Mouse (Mus musculus): ENCODE measurements around the gene Il12b. TPM values are rescaled to one million over a fixed set of nuclear protein-coding genes. Genes with fewer than 3 reads are reported as not detected.

The Il12b gene
- polyA plus RNA-seq, 1 experiment from 2014 or later, result 0.21 TPM

DNA sequence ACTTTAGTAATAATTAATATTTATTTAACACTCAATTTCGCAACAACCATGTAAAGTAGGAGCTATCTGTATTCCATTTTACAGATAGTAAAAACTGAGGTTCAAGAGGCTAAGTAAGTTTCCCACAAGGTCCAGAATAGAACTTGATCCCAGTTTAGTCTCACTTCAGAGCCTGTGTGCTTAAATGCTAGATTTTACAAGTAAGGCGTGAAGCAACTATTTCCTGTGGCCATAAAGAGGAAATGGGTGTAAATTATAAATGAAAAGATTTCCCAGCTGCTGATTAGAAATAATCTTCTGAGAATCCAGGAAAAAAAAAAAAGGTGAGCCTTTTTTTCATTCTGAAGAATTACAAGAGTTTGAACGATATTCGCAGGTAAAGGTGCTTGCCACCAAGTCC, 5.2 kb downstream of the Il12b start:
- Histone ChIP-seq H3K27ac (replicated peaks; ENCODE audit: low read depth, low read length) (no peak overlapping the region), H3K4me3 (ENCODE audit: low read depth, low read length) (no peak overlapping the region), H3K4me1 (ENCODE audit: control insufficient read depth, insufficient read depth, low read length) (no peaks in the 10 kb centered on the region), H3K9me3 (ENCODE audit: control insufficient read depth, low read length) (no peaks in the 10 kb centered on the region), H3K9ac (ENCODE audit: low read depth, low read length) (no peak overlapping the region), H3K27me3 (replicated peaks; ENCODE audit: control insufficient read depth, insufficient read depth, low read length) (no peaks in the 10 kb centered on the region), H3K4me2 (ENCODE audit: low read depth, low read length) (no peak overlapping the region), H3K36me3 (ENCODE audit: control insufficient read depth, insufficient read depth, low read length) (no peaks in the 10 kb centered on the region)
- DNase-seq (ENCODE audit: low spot score) (no peak), ATAC-seq (ENCODE audit: low read depth) (no peak)
- WGBS, result 89% methylated on average over 4 of the region's 4 CpGs

DNA sequence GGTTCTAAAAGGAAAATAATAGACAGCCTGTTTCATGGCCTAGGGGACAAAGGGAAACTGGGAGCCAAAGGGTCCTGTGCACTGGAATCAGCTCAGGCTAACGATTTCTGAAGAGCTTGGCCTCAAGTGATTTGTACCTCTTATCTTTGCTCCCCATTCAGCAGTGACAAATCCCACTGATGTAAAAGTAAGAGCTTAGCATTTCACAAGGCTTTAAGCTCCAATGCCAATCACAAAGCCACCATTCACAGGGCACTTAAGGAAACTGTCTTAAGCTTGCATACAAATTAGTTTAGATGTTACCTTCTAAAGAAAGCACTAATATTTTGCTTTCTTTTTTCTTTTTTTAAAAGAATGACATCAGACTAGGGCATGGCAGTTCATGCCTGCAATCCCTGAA, 6.1 kb downstream of the Il12b start:
- Histone ChIP-seq H3K27me3 (replicated peaks; ENCODE audit: control insufficient read depth, insufficient read depth, low read length) (no peaks in the 10 kb centered on the region), H3K9ac (ENCODE audit: low read depth, low read length) (no peak overlapping the region), H3K9me3 (ENCODE audit: control insufficient read depth, low read length) (no peaks in the 10 kb centered on the region), H3K27ac (replicated peaks; ENCODE audit: low read depth, low read length) (no peak overlapping the region), H3K4me3 (ENCODE audit: low read depth, low read length) (no peak overlapping the region), H3K4me2 (ENCODE audit: low read depth, low read length) (no peak overlapping the region), H3K4me1 (ENCODE audit: control insufficient read depth, insufficient read depth, low read length) (no peaks in the 10 kb centered on the region), H3K36me3 (ENCODE audit: control insufficient read depth, insufficient read depth, low read length) (no peaks in the 10 kb centered on the region)
- DNase-seq (ENCODE audit: low spot score) (no peak), ATAC-seq (ENCODE audit: low read depth) (no peak)
- 8% methylated on average over 1 of the region's 1 CpGs for WGBS

DNA sequence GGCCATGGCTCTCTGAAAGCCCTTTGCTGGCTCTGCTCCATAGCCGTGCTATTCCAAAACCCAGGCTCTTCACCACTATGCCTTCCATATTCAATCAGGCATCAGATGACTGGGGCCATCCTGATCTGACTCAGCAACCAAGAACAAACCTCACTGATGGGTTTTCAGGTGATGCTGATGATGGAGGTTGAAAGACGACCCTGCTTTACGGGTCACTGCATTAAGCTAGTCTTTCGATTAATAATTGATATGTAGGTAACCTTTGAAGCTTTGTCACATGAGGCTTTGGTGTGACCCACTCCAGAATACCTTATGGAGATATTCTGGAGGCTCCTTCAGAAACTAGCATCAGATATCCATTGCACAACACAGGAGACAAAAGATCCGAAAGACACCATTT, 6.6 kb downstream of the Il12b start:
- Histone ChIP-seq H3K27ac (replicated peaks; ENCODE audit: low read depth, low read length) (no peak overlapping the region), H3K4me1 (ENCODE audit: control insufficient read depth, insufficient read depth, low read length) (no peaks in the 10 kb centered on the region), H3K9ac (ENCODE audit: low read depth, low read length) (no peak overlapping the region), H3K27me3 (replicated peaks; ENCODE audit: control insufficient read depth, insufficient read depth, low read length) (no peaks in the 10 kb centered on the region), H3K36me3 (ENCODE audit: control insufficient read depth, insufficient read depth, low read length) (no peaks in the 10 kb centered on the region), H3K4me3 (ENCODE audit: low read depth, low read length) (no peak overlapping the region), H3K9me3 (ENCODE audit: control insufficient read depth, low read length) (no peaks in the 10 kb centered on the region), H3K4me2 (ENCODE audit: low read depth, low read length) (no peak overlapping the region)
- no peak for ATAC-seq (ENCODE audit: low read depth)
- WGBS, result 68% methylated on average over 5 of the region's 5 CpGs
- no peak for DNase-seq (ENCODE audit: low spot score)

DNA sequence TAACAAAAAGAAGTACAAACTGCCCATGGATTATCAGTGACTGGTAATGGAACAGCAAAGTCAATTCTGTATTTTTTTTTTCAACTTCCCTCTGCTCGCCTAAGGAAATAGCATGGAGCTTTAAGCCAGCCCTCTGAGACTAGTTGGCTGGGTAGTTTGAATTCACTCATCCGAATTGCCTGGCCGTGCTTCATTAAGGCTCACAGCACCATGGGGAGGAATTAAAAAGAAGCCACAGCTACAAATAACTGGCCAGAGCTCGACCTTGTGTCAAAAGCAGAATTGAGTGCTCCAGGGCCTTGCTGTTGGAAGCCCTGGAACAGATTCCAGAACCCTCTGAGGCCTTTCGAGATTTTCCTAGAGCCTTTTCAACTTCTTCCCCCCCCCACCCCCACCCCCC, 8.8 kb downstream of the Il12b start:
- 36% methylated on average over 5 of the region's 5 CpGs for WGBS
- DNase-seq (ENCODE audit: low spot score) (no peak), ATAC-seq (ENCODE audit: low read depth) (no peak)
- Histone ChIP-seq H3K27me3 (replicated peaks; ENCODE audit: control insufficient read depth, insufficient read depth, low read length) (no peaks in the 10 kb centered on the region), H3K4me3 (ENCODE audit: low read depth, low read length) (no peak overlapping the region), H3K4me1 (ENCODE audit: control insufficient read depth, insufficient read depth, low read length) (no peaks in the 10 kb centered on the region), H3K27ac (replicated peaks; ENCODE audit: low read depth, low read length) (no peak overlapping the region), H3K9ac (ENCODE audit: low read depth, low read length) (no peak overlapping the region), H3K4me2 (ENCODE audit: low read depth, low read length) (no peak overlapping the region), H3K36me3 (ENCODE audit: control insufficient read depth, insufficient read depth, low read length) (no peaks in the 10 kb centered on the region), H3K9me3 (ENCODE audit: control insufficient read depth, low read length) (no peaks in the 10 kb centered on the region)

DNA sequence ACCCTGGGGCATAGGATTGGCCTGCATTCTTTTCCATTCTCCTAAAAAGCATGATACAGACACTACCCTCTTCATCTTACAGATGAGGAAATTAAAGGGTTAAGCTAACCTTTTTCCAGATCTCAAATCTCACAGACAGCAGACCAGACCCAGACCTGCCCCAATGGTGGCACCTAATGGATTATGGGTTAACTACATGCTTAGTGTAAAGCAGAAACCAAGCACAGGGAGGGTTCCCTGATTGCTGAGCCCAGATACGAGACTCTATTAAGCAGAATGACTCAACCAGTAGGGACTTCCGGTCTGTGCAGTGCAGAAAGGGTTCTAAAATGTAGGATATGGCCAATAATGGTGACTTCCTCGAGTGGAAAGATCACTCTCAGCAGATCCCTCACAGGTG, 10.6 kb downstream of the Il12b start:
- DNase-seq (ENCODE audit: low spot score) (no peak), ATAC-seq (ENCODE audit: low read depth) (no peak)
- H3K9ac ChIP-seq (ENCODE audit: low read depth, low read length), result no peak overlapping the region
- no peak overlapping the region for H3K4me3 ChIP-seq (ENCODE audit: low read depth, low read length)
- no peaks in the 10 kb centered on the region for H3K27me3 ChIP-seq (replicated peaks; ENCODE audit: control insufficient read depth, insufficient read depth, low read length)
- H3K4me1 ChIP-seq (ENCODE audit: control insufficient read depth, insufficient read depth, low read length), result no peaks in the 10 kb centered on the region
- no peak overlapping the region for H3K27ac ChIP-seq (replicated peaks; ENCODE audit: low read depth, low read length)
- no peak overlapping the region for H3K4me2 ChIP-seq (ENCODE audit: low read depth, low read length)
- no peaks in the 10 kb centered on the region for H3K36me3 ChIP-seq (ENCODE audit: control insufficient read depth, insufficient read depth, low read length)
- no peaks in the 10 kb centered on the region for H3K9me3 ChIP-seq (ENCODE audit: control insufficient read depth, low read length)
- WGBS, result 63% methylated on average over 3 of the region's 3 CpGs

DNA sequence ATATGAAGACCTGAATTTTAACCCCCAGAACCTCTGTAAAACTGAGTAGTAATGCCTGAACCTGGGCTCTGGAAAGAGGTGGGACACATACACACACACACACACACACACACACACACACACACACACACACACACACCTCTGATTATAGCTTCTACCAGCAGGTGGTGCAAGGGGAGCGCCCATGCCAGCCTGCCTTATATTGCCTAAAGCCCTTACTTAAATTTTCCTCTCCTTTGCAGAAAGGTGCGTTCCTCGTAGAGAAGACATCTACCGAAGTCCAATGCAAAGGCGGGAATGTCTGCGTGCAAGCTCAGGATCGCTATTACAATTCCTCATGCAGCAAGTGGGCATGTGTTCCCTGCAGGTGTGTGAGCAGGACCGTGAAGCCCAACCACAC, 12.4 kb downstream of the Il12b start:
- 84% methylated on average over 8 of the region's 8 CpGs for WGBS
- H3K4me3 ChIP-seq (ENCODE audit: low read depth, low read length), result no peak overlapping the region
- no peak overlapping the region for H3K4me2 ChIP-seq (ENCODE audit: low read depth, low read length)
- no peak overlapping the region for H3K9ac ChIP-seq (ENCODE audit: low read depth, low read length)
- no peaks in the 10 kb centered on the region for H3K4me1 ChIP-seq (ENCODE audit: control insufficient read depth, insufficient read depth, low read length)
- no peaks in the 10 kb centered on the region for H3K36me3 ChIP-seq (ENCODE audit: control insufficient read depth, insufficient read depth, low read length)
- H3K27ac ChIP-seq (replicated peaks; ENCODE audit: low read depth, low read length), result no peak overlapping the region
- no peaks in the 10 kb centered on the region for H3K27me3 ChIP-seq (replicated peaks; ENCODE audit: control insufficient read depth, insufficient read depth, low read length)
- DNase-seq (ENCODE audit: low spot score) (no peak), ATAC-seq (ENCODE audit: low read depth) (no peak)
- H3K9me3 ChIP-seq (ENCODE audit: control insufficient read depth, low read length), result no peaks in the 10 kb centered on the region

DNA sequence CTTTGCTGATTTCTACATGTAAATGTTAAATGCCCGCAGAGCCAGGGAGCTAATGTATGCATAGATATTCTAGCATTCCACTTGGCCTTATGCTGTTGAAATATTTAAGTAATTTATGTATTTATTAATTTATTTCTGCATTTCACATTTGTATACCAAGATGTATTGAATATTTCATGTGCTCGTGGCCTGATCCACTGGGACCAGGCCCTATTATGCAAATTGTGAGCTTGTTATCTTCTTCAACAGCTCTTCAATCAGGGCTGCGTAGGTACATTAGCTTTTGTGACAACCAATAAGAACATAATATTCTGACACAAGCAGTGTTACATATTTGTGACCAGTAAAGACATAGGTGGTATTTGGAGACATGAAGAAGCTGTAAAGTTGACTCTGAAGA, 13.5 kb downstream of the Il12b start:
- H3K9ac ChIP-seq (ENCODE audit: low read depth, low read length), result no peak overlapping the region
- no peaks in the 10 kb centered on the region for H3K36me3 ChIP-seq (ENCODE audit: control insufficient read depth, insufficient read depth, low read length)
- no peaks in the 10 kb centered on the region for H3K27me3 ChIP-seq (replicated peaks; ENCODE audit: control insufficient read depth, insufficient read depth, low read length)
- H3K27ac ChIP-seq (replicated peaks; ENCODE audit: low read depth, low read length), result no peak overlapping the region
- H3K4me3 ChIP-seq (ENCODE audit: low read depth, low read length), result no peak overlapping the region
- 82% methylated on average over 3 of the region's 3 CpGs for WGBS
- ATAC-seq (ENCODE audit: low read depth), result no peak
- no peak for DNase-seq (ENCODE audit: low spot score)
- no peaks in the 10 kb centered on the region for H3K9me3 ChIP-seq (ENCODE audit: control insufficient read depth, low read length)
- H3K4me1 ChIP-seq (ENCODE audit: control insufficient read depth, insufficient read depth, low read length), result no peaks in the 10 kb centered on the region
- H3K4me2 ChIP-seq (ENCODE audit: low read depth, low read length), result no peak overlapping the region

DNA sequence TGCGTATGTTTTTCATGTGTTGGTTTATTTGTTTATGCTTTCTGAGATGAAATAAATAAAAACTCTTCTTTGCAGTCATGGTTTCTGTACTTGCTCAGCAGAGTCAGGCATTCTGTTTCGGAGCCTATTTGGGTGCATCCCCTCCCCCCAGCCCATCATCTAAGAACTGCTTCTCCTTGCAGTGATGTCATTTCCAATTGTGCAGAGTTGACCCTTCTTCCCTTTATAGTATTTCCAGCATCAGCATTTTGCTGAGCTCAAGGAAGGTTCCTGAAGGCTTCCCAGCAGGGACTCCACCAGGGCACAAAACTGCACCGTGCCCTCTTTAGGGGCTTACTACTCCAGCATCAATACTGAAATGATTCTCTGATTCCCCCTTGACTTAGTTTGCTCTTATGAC, 14.7 kb downstream of the Il12b start:
- no peak overlapping the region for H3K27ac ChIP-seq (replicated peaks; ENCODE audit: low read depth, low read length)
- no peaks in the 10 kb centered on the region for H3K9me3 ChIP-seq (ENCODE audit: control insufficient read depth, low read length)
- no peak overlapping the region for H3K9ac ChIP-seq (ENCODE audit: low read depth, low read length)
- H3K4me1 ChIP-seq (ENCODE audit: control insufficient read depth, insufficient read depth, low read length), result no peaks in the 10 kb centered on the region
- WGBS, result 92% methylated on average over 3 of the region's 3 CpGs
- H3K27me3 ChIP-seq (replicated peaks; ENCODE audit: control insufficient read depth, insufficient read depth, low read length), result no peaks in the 10 kb centered on the region
- H3K36me3 ChIP-seq (ENCODE audit: control insufficient read depth, insufficient read depth, low read length), result no peaks in the 10 kb centered on the region
- no peak overlapping the region for H3K4me3 ChIP-seq (ENCODE audit: low read depth, low read length)
- no peak for DNase-seq (ENCODE audit: low spot score)
- H3K4me2 ChIP-seq (ENCODE audit: low read depth, low read length), result no peak overlapping the region
- no peak for ATAC-seq (ENCODE audit: low read depth)

DNA sequence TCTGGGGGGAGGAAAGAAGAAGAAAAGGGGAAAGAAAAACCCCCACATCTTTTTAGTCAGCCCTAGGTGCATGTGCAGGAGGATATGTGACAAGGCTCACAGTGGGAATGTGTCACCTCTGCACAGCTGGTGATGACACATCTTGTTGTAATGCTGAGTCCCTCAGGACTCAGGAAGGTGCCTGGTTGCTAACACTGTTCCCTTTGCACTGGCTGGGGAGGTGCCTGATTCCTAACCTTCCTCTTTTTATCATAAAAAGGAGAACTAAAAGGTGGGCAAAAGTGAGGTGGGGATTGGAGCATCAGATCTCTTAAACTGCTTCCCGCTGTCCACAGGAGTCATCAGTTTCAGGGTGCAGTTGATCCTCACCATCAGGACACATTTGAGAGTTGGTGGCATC, 17.5 kb downstream of the Il12b start:
- DNase-seq (ENCODE audit: low spot score), result no peak
- Histone ChIP-seq H3K4me2 (ENCODE audit: low read depth, low read length) (no peak overlapping the region), H3K9ac (ENCODE audit: low read depth, low read length) (no peak overlapping the region), H3K4me3 (ENCODE audit: low read depth, low read length) (no peak overlapping the region), H3K9me3 (ENCODE audit: control insufficient read depth, low read length) (no peaks in the 10 kb centered on the region), H3K4me1 (ENCODE audit: control insufficient read depth, insufficient read depth, low read length) (no peaks in the 10 kb centered on the region), H3K36me3 (ENCODE audit: control insufficient read depth, insufficient read depth, low read length) (no peaks in the 10 kb centered on the region), H3K27me3 (replicated peaks; ENCODE audit: control insufficient read depth, insufficient read depth, low read length) (no peaks in the 10 kb centered on the region), H3K27ac (replicated peaks; ENCODE audit: low read depth, low read length) (no peak overlapping the region)
- 73% methylated on average over 1 of the region's 1 CpGs for WGBS
- no peak for ATAC-seq (ENCODE audit: low read depth)
